Mouse (Mus musculus) gastrocnemius, adult 2 months (tissue): ENCODE data around the gene Slc4a4. TPM values are rescaled to one million over a fixed set of nuclear protein-coding genes. Genes with fewer than 3 reads are reported as not detected.
A peak's percentile ranks its signal among the peaks of the same experiment; 100 is the strongest.

Experiments used
- DNase-seq: peaks from one replicate; pipeline ENCODE4 v3.0.0; 2022
- H3K27ac ChIP-seq: fragments of 200-600 bp; 2 replicates; pipeline ENCODE4 v1.8.1; 2022; ENCODE audit warnings: mild to moderate bottlenecking
- H3K4me3 ChIP-seq: fragments of 200-600 bp; 2 replicates; pipeline ENCODE4 v1.8.1; 2022; ENCODE audit warnings: mild to moderate bottlenecking, moderate library complexity
- CTCF ChIP-seq: fragments of 200-600 bp; IDR thresholded peaks from 2 replicates; pipeline ENCODE4 v1.8.1; 2022; ENCODE audit warnings: antibody characterized with exemption, mild to moderate bottlenecking, moderate library complexity
- intact Hi-C: fragments of 180-260 bp; cut with DNase I; formaldehyde crosslinking; loops from one replicate; pipeline ENCODE4 v1.15.1; 2025
- long read RNA-seq, 2 experiments: library from polyadenylated mRNA; stranded (forward); transcript quantifications; one replicate each; pipeline ENCODE4 v2.0.0; 2021
- total RNA-seq, 2 experiments: library from RNA; stranded (reverse); gene quantifications; 2 replicates each; pipeline ENCODE4 v1.2.3; 2021

The Slc4a4 gene
- total RNA-seq, result 10 to 100 TPM; 14.0 to 19.8 TPM
- long read RNA-seq, experiment 1, partial matches to known transcripts, result 3 of 6 reads
- long read RNA-seq, experiment 1, other reads (novel, unspliced or antisense), result 3 of 6 reads
- long read RNA-seq, experiment 2, partial matches to known transcripts, result 1 of 5 reads
- long read RNA-seq, experiment 2, other reads (novel, unspliced or antisense), result 4 of 5 reads

DNA sequence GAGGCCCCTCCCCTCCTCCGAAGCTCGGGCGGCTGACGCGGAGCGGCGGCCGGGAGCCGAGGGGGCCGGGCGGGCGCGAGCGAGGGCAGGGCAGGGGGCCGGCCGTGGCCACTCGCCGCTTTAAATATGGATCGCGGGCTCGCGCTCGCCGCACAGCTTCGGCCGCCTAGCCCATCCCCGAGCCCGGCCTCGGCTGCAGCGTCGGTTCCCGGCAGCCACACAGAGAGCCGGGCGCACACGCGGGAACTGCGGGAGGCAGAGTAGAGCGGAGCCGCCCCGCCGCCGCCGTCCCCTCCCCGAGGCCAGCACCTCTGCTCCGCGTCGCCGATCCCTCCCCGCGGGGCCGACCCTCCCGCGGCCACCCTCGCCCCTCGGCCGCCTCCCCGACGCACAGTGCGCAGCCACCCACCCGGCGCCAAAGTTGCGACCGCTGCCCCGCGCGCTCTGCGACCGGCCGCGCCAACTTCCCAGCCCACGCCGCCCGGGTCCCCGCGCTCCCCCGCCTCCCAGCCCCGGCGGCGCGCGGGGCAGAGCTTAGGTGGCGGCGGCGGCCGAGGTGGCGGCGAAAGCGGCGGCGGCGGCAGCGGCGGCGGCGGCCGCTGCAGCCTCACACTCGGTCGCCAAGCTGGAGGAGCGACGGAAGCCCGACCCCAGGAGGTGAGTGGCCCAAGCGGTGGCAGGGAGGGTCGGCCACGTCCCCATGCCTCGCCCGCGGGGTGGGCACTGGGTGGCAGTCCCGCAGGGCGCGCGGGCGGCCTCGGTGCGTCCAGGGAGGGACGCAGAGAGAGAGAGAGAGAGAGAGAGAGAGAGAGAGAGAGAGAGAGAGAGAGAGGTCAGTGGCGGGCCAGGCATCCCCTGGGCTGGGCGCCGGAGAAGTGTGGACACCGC lies at the start of gene Slc4a4:
Slc4a4 (plus strand) TSS at position 151 of the 888 bp plus-strand sequence.
- Histone ChIP-seq H3K4me3 (peak within 1 kb of the TSS; percentile 91), H3K27ac (peak within 1 kb of the TSS; percentile 73)
- intact Hi-C loops, result no loop called here
- peak; percentile 79 for DNase-seq
- TF ChIP-seq CTCF, result no peak

DNA sequence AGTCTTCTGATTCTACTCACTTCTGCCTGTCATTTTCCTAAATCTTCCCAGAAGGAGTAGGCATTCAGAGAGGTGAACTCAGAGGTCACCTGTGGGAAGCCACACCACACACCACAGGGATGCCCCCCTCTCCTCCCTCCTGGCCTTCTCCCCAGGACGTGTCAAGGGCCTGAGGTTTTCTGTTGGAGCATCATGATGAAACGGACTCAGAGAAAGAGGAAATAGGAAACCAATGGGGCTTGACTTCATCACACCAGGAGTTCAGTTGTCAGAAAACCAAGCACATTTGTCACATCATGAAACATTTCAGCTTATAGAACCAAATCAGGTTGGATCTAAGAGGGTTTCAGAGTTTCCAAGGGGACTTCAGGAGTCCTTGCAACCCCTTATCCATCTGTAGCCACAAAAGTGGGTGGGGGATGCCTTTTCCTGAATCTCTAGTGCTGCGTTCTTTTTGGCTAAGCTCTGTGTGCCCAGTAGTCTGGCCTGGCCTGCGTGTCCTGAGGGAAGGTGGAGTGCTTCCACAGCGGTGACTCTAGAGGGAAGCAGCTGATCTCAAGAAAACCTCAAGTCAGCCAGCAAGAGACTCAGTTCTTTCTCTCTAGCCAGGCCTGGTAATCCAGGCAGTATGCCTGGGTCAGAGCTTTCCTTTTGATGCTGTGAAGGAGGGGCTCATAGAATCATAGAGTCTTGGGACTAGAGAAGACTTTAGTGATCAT lies 46.4 kb upstream of the Slc4a4 start:
- DNase-seq, result no peak
- H3K27ac ChIP-seq, result no peak overlapping the region
- TF ChIP-seq CTCF, result no peak
- intact Hi-C loops, result no loop called here
- H3K4me3 ChIP-seq, result no peak overlapping the region

DNA sequence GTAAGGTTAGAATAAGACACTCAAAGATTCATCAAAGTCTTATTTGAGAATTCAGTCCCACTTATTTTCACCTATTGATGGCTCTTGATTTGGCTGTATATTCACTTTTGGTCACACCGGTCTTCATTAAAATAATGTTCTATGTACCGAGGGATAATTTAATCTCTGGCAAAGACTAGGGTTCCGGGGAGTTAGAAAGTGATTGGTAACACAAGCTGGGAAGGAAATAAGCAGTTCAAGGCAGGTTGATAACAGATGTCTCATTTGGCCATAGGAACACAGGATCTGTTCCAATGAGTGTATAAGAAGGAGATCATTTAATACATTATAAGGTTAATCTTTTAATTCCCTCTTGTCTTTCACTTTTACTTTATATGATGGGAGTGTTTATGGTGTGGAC lies 29.3 kb upstream of the Slc4a4 start:
- intact Hi-C loops, result no loop called here
- H3K4me3 ChIP-seq, result no peak overlapping the region
- H3K27ac ChIP-seq, result no peak overlapping the region
- TF ChIP-seq CTCF, result no peak
- no peak for DNase-seq

DNA sequence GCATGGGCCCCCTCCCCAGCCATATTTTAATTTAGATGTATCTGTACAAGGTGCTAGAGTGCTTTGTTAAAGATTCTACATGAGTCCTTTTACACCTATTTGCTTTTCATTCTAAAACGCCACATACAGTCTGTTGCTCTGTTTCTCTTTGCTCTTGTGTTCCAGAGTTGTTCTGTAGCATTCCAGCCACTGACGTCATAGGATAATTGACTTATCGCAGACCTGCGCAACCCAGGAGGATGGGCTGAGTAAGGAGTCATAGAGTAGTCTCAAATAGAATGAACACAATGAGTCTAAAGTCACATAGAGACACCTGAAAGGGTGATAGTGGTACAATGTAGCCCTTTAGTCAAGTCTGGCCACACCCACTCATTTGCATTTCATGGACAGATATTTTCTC lies 28.8 kb upstream of the Slc4a4 start:
- no peak overlapping the region for H3K27ac ChIP-seq
- TF ChIP-seq CTCF, result no peak
- no peak for DNase-seq
- H3K4me3 ChIP-seq, result no peak overlapping the region
- intact Hi-C loops, result no loop called here

DNA sequence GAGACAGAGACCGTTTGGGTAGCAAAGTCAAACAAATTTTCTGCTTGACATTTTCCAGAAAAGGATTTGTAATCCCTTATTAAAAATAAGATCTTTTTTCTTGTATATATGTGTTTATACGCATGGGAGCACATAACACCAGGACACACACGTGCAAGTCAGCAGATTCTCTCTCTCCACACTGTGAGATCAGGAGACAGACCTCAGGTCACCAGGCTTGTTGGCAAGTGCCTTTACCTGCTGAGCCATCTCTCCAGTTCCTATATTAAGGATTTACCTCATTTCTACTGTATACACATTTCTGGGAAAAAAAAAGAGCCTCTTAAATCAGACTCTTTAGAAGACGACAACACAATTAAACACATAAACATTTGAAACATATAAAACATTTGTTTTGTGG lies 28.4 kb upstream of the Slc4a4 start:
- intact Hi-C loops, result no loop called here
- no peak overlapping the region for H3K27ac ChIP-seq
- no peak for TF ChIP-seq CTCF
- DNase-seq, result no peak
- no peak overlapping the region for H3K4me3 ChIP-seq

- no peak overlapping the region for H3K4me3 ChIP-seq
- peak; percentile 68 for TF ChIP-seq CTCF
- intact Hi-C loops, result loop anchor here (1.0 kb wide), 1 partner anchor 523 kb away; no protein-coding TSS in a partner anchor
- DNase-seq, result no peak
- no peak overlapping the region for H3K27ac ChIP-seq
Measured at GRCm38 (mm10) chr5:88862163-88862562, 24.5 kb upstream of the Slc4a4 start.

GRCm38 (mm10) chr5:88862794-88863193 lies 23.8 kb upstream of the Slc4a4 start:
- TF ChIP-seq CTCF, result no peak
- no peak for DNase-seq
- intact Hi-C loops, result loop anchor here (1.0 kb wide), 1 partner anchor 523 kb away; no protein-coding TSS in a partner anchor
- no peak overlapping the region for H3K4me3 ChIP-seq
- no peak overlapping the region for H3K27ac ChIP-seq

- Histone ChIP-seq H3K4me3 (no peak overlapping the region), H3K27ac (no peak overlapping the region)
- DNase-seq, result peak; percentile 44
- TF ChIP-seq CTCF, result peak; percentile 75
- intact Hi-C loops, result loop anchor here (1.0 kb wide), 1 partner anchor 500 kb away; no protein-coding TSS in a partner anchor
Measured at GRCm38 (mm10) chr5:88884101-88884500, 2.5 kb upstream of the Slc4a4 start.

GRCm38 (mm10) chr5:88885503-88885902 lies 1.1 kb upstream of the Slc4a4 start:
- DNase-seq, result no peak
- TF ChIP-seq CTCF, result no peak
- no peak overlapping the region for H3K4me3 ChIP-seq
- intact Hi-C loops, result no loop called here
- no peak overlapping the region for H3K27ac ChIP-seq

- peak overlapping the region; percentile 91 for H3K4me3 ChIP-seq
- no peak overlapping the region; the same call in 1 of the 2 replicates for H3K27ac ChIP-seq
- intact Hi-C loops, result no loop called here
- no peak for TF ChIP-seq CTCF
- DNase-seq, result no peak
Measured at GRCm38 (mm10) chr5:88885944-88886343, 674 bp upstream of the Slc4a4 start.

- peak overlapping the region; percentile 73 for H3K27ac ChIP-seq
- DNase-seq, result no peak
- H3K4me3 ChIP-seq, result peak overlapping the region; percentile 91
- TF ChIP-seq CTCF, result no peak
- intact Hi-C loops, result no loop called here
Measured at GRCm38 (mm10) chr5:88886349-88886667, 310 bp upstream of the Slc4a4 start.

- no peak for TF ChIP-seq CTCF
- H3K4me3 ChIP-seq, result peak overlapping the region; percentile 91
- peak; percentile 36 for DNase-seq
- intact Hi-C loops, result loop anchor here (2.0 kb wide), 1 partner anchor 335 kb away; no protein-coding TSS in a partner anchor
- H3K27ac ChIP-seq, result peak overlapping the region; percentile 73
Measured at GRCm38 (mm10) chr5:88887556-88888412, 1.2 kb downstream of the Slc4a4 start.
